Mouse (Mus musculus): Measurements from ENCODE around the gene Plekhg1.

Plekhg1 gene

DNA sequence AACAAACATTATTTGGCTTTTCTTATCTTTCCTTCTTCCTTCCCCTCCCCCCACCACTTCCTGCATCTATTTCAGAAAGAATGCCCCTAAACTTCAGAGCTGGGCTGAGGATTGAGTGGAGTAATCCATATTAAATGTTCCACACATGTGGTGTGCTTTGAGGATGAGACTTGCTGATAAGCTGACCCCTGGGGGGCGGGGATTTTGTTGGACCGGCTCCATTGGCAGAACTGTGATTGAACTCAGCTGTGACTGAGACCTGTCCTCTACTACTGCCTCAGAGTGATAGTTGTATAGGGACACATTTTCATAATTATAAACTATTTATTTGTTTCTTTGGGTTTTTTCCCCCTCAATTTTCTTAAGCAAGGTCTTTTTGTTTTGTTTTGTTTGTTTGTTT is 2.9 kb downstream of the Plekhg1 start:
- no peak for DNase-seq (ENCODE audit: low spot score)

DNA sequence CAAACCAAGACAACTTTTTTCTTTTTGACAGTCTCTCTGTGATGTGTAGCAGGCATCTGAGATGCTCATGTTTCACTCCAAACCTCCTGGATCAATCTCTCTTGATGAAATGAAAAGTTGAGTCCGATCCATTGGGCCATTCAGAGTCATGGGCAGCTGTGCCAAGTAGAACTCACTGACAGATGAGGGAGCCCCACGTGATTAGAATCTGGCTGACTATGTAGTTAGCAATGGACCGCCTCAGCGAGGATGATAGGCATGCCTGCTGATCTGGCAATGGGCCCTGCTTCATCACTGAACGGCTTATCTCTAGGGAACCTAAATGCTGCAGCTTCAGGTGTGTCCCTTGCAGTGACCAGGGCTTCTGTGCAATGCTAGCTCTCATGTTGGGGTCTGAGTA is 3.7 kb downstream of the Plekhg1 start:
- no peak for DNase-seq (ENCODE audit: low spot score)

DNA sequence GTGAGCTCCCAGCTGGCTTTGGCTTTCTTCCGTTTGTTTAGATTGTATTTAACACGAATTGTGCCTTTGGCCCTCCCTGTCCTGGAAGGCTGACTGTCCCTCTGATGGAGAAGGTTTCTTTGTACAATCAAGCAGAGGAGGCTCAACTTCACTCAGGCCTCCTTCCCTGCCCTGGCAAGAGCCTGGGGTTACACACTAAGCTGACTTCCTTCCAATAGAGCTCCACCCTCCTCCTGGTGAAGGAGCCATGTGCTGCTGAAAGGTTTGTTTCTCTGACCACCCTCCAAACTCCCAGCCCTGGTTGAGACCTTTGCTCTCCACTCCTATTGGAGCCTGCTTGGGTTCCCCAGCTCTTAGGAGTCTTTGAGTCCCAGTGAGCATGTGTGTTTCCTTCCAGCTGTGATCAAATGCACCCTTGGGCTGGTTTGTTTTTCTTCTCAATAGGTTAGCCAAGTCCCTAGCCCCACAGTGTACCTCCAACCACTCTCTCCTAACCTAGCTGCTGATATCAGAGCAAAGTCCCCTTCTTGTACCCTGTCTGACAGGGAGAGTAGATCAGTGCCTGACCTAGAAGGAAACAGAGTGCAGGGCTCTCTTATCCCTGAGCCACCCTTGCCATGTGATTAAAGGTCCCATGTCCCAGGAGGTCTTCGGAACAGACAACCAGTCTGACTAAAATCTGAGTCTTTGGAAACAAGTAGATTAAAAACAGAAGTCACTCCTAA is 6.8 kb downstream of the Plekhg1 start:
- DNase-seq (ENCODE audit: low spot score): no peak

DNA sequence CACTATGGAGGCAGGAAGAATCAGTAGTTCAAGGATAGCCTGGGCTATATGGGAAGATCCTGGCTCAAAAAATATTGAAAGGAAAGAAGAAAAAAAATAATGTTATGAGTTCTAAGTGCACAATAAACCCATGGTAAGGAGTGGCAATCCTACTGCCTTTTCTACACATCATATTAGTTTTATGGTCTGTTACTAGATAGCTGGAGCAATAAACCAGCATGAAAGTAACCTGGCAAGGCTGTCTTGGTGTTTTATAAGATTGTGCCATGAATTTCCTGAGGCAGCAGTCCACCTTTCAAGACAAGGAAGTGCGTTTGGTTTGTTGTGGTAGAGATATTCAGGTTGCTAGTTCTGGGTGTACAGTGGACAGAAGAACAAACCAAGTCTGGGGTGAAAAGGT is 9.4 kb downstream of the Plekhg1 start:
- DNase-seq (ENCODE audit: low spot score): no peak

DNA sequence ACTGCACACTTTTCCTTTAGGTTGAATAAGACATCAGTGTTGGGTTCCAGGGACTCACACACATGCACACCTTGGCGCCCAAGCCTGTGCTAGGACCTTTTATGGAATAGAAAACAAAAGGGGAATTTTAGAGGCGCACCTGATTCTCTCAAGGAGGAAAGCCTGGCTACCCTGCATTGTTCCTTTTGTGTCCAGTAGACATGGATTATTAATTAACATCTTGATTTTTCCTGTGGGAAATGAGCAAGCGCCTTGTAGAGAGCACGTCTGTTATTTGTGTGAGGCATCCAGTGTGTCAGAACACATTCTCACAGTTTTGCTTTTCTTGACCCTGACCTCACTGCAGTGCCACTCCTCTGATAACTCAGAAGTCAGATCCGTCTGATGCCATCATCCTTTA is 21.8 kb downstream of the Plekhg1 start:
- no peak for DNase-seq (ENCODE audit: low spot score)

DNA sequence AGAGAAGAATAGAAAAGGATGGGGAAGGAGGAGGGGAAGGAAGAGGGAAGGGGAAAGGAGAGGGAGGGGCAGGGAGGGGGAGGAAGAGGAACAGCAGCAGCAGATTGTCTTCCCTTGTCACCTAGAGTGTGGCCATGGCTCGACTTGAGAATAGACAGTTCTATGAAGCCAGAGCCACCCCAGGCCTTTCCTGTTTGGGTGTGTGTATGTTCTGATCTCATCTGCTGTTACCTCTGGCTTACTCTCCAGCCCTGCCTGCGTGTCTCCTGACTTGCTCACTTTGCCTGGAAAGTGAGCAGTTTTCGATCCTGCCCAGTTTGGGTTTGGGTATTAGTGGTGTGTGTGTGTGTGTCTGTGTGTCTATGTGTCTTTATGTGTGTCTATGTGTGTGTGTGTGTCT is 23.0 kb downstream of the Plekhg1 start:
- no peak for DNase-seq (ENCODE audit: low spot score)

DNA sequence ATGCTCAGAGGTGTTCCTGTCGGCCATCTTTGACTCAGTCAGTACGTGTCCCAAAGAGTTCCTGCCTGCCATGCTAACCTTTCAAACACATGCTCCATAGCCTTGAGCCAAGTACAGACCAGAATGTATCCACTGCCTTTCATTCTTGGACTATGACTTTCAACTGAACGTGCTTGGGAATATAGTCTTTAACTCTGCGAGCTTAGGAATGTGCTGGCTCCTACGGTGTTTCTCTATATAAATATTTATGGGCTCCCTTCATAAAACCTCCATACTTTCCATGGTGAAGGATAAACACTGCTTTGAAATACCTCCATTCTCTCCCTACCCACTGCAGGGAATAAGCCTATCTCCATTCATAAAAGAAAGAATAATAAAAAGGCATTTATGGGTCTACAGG is 29.0 kb downstream of the Plekhg1 start:
- no peak for DNase-seq (ENCODE audit: low spot score)

DNA sequence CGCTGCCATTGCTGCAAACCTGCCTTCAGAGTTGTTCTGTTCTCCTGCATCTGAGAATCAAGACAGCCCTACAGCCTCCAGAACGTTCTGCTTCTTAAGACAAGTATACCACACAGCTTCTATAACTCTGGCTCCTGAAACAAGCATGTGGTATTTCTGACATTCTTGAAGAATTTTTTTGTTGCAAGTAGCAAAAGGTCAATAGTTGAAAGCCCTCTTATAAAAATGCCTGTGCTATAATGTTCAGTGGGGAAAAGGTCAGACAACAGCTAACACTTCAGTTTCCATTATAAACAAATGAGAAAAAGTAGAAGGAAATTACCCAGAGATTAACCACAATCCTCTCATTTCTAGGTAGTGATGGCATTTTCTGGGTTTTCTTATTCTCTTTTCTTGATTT is 34.2 kb downstream of the Plekhg1 start:
- DNase-seq (ENCODE audit: low spot score): no peak

DNA sequence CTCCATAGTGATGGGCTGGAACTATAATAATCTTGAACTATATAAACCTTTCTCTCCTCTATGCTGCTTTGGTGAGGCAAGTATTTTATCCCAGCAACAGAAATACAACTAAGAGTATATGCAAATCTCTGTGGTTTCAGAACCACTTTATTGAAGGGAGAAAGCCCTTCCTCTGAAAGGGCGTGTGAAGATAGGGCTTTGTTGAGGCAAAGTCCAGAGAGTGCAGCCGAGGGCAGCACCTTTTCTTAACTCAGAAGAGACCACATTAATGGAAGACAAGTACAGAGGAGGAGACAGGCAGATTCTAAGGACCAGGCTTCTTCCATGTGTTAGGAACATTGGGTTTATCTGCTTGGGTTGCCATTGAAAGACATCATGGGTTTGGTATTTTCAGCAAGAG is 36.6 kb downstream of the Plekhg1 start:
- no peak for DNase-seq (ENCODE audit: low spot score)

DNA sequence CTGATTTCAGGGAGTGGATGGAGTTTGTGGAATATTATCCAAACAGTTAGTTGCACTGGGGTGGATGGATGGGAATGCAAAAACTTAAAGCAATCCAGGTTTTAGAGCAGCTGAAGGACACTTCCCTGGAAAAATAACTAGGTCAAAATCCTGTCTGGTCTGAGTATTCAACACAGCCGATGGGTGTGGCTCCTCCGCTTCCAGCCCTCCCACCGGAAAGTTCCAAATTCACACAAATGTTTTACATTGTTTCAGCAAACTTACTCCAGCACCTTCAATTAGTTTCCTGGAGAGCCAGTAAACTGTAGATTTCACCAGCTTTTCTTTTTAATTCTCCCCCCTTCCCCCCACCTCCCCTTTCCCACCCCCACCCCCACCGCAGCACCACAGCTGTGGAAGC is 45.2 kb downstream of the Plekhg1 start:
- DNase-seq (ENCODE audit: low spot score): no peak

DNA sequence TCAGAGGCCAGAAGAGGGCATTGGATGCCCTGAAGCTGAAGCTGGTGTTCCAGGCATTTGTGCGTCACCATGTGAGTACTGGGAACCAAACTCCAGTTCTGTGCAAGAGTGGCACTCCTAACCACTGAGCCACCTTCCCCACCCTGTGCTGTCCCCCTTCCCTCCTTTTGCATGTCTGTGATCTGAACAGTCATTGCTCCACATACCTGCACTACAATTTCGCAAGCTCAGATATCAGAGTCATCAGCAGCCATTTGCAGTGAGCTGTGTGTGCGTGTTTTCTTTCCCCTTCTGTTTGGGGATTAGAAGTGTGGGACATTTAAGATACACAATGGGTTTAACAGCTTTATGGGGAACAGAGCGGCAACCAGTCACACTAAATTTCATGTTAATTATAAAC is 46.4 kb downstream of the Plekhg1 start:
- no peak for DNase-seq (ENCODE audit: low spot score)

DNA sequence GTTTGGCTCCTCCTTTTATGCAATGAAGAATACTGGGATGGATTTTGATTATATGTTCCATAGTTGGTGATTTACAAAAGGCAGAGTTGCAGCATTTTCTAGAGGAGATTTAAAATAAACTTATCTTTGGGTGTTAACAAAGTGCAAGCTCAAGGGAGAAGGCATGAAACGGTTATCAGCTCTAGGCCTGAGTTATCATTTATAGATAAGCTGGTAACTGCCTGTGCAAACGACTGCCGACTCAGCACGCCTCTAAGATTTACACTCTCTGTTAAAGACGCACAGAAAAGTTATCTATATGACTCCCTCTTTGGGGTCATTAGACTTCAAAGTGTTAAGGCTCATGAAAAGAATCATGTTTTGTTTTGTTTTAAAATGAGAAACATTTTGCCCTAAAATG is 46.8 kb downstream of the Plekhg1 start:
- DNase-seq (ENCODE audit: low spot score): no peak

DNA sequence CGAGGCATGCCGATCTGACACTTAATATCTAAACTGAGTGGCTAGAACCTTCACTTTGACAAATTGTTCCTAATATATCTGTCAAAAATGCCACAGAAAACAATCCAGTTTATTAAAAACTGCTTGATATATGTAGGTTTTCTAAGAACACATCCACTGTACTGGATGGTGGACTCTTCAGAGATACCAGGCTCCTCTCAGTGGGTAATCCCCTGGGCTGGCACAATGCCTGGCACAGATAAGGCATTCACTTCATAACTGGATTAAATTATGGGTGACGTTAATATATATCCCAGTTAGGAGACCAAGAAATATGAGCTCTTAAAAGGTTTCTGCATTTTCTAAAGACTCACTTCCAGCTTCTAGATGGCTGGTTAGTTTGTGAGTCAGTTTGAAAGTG is 53.7 kb downstream of the Plekhg1 start:
- no peak for DNase-seq (ENCODE audit: low spot score)

DNA sequence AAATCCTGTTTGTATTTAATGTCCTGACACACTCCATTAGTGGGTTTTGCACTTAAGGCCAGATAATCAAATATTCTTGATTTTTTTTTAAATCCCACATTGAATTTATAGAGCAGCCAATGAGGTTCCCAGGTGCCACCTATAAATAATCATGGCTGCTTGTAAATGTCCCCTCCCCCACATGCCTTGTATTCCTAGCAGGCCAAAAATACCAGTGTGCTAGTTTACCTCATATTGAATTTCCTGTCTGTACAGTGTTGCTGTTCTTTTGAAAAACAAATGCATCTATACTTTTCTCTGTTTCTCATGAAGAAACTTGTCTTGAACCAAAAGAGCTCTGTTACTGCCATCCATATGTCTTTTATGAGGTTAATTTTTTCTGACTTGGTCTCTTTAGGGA is 59.3 kb downstream of the Plekhg1 start:
- DNase-seq (ENCODE audit: low spot score): no peak

DNA sequence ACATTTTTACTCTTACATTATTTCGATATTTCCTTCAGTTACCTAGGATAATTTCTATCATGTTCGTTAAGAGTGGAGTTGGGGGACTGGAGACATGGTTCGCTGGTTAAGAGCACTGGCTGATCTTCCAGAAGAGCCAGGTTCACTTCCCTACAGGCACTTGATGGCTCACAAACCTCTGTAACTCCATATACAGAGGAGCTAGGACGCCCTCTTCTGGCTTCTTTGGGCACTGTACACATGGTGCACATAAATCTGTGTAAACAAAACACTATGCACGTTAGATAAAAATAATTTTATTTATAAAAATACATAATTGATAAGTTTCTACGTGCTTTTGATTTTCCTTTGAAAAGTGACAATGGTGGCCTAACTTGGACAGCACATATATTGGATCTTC is 61.1 kb downstream of the Plekhg1 start:
- no peak for DNase-seq (ENCODE audit: low spot score)

DNA sequence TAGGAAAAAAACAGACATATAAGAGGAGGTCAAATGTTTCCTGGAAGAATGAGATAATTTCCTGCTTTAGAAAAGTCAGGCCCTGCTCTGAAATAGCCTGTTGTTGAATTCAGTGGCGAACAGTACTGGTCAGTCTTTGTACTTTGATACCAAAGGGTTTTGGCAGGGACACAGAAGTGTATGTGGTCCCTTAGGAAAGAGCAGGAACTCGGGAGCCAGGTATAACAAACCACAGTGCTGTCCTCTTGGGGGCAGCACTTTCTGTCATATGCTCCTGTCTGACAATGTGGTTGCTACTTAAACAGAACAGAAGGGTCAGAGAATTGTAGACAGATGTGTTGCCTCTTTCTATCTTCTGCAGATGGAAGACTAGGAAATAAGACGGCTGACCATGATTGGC is 65.2 kb downstream of the Plekhg1 start:
- DNase-seq (ENCODE audit: low spot score): peak; percentile 8

DNA sequence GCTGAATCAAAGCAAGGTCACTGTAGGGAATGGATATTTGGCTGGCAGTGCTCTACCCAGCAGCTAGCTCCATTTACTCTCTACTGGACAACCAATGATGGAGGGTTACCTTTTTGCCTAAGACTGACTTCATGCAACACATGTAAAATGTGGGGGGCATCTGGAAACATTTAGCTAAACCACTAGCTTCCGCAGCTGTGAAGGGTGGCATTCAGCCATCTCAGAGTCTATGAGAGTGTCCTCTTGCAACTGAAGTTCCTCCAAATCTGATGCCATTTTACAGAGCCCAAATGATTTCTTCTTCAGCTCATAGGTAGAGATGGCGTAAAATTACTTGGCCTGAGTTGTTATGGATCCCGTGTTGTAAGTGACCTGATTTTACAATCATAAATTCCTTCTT is 67.8 kb downstream of the Plekhg1 start:
- DNase-seq (ENCODE audit: low spot score): no peak

DNA sequence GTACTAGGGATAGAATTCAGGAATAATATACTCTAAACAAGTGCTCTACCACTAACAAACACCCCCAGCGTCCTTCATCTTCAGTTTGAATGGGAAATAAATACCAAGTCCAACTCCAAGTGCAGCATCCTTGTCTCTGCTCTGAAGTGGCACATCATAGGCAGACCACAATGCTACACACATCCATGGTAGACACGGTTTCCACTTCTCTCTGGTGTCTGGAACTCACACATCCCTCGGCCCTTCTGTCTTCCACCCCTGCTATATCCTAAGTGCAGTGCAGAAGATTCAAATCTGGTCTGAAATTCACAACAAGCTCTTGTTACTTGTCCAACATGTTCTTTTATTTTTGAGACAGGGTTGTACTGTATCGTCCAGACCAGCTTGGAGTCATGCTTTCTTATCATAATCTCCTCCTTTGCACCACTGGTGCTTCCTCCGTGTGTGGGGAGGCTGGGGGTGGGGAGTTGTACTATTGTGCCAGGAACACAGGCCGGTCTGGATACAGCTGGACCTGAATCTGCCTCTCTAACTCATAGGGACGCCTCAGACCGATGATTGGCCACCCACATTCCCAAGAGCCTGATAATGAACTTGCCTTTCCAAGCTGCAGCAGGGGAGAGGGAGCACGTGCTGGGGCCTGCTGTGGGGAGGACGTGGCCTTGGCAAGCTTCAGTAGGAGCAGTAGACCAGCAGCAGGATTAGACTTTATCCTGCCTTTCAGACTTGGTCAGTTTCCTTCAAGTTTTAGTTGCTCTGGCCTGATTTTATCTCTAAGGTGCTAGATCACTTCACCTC is 70.5 kb downstream of the Plekhg1 start:
- peak; percentile 47 for DNase-seq (ENCODE audit: low spot score)

DNA sequence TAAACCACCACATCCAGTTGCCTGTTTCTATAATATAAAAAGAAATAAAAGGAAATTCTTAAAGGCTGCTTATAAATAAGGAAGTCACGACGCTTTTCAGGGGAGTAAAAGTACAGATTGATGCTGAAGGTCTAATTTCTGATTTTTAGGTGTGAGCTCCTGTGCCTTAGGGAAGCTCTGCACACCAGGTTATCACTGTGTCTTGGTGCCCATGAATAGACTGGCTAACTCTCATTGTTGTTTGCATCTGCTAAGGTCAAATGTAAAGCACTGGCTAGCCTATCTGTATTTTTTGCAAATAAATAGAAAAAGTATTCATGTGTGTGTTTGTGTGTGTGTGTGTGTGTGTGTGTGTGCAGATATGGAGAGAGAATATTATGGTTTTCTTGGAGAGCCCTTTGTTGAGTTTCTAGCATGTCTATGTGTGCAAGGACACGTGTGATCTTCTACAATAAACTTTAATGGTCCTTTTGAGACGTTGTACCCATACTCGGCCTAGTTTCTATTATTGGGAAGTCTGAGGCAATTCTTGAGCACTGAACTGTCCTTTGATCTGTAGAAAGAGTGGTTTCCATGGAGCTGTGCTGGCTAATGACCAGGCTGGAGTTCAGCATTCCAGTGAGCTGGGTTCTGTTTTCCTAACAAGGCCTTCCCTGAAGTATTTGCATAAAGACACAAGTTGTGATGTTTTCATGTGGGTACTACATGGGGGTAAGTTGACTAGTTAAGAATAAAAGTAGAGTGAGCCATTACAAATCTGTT is 79.0 kb downstream of the Plekhg1 start:
- no peak for DNase-seq (ENCODE audit: low spot score)

DNA sequence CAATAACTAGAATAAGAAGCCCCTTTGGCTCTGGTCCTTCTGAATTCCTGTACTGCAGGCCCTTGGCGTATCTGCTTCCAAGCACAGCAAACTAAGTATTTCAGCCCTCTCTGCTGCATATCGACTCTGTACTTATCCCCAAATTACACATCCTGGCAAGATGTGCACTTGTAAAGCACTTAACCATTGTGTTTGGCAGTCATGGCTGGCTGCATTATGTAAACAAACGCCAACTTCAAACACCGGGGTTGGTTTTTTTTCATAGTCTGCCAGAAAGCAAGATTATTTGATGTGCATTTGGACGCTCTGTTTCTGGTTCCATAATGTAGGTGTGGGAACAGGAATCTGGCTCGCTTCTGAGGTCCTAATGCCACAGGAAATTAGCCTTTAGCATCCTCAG is 83.7 kb downstream of the Plekhg1 start:
- DNase-seq (ENCODE audit: low spot score): no peak

DNA sequence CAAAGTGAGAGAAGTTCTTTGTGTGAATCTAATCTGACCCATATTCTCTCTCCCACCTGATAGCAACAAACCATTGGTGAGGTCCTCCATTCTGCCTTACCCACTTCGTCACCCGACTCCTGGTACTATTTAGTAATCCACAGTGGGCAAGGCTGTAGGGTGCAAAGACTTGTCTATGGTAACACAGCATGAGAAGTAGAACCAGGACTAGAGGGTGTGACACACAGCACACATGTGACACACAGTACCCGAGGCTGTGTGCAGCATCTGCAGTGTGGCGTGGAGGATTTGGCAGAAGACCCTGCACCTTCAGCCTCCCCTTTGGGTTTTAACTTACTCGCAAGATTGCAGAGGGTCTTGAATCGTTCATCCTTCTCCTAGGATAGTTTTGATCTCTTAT is 85.9 kb downstream of the Plekhg1 start:
- DNase-seq (ENCODE audit: low spot score): no peak

DNA sequence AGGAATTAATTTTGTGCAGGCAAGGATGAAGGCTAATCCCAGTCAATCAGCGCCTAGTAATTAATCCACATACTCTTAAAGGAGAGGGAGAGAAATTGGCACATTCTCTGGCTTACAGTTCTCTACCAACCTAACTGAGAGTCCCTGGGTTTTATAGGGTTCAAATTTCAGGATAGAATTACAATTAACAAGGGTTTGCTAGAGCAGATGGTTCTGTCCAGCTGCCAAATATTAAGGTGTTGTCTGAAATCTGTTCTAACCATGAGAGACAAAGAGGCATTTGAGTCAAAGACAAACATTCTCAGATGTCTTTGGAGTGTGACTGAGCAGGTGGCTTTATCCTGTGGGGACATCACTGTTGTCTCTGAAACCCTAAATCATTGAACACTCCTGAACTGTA is 87.2 kb downstream of the Plekhg1 start:
- no peak for DNase-seq (ENCODE audit: low spot score)

DNA sequence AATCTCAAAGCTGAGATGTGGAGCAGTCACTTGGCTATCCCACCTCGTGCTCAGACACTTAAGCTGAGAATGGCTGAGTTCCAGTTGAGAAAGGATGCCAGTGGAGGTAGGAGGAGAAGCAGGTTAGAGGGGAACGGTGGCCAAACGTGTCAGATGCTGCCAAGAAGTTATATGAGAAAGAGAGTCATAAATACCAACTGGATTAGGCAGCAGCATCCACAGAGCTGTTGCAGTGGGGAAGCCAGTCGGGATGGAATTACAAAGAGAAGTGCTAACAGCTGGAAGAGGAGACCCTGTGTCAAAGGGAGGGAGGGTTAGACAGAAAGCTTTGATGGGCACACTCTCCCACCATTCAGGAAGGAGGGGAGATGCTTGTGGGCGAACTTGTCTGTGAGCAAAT is 89.3 kb downstream of the Plekhg1 start:
- peak; percentile 41 for DNase-seq (ENCODE audit: low spot score)

Data from urinary bladder, postnatal 14 days (tissue).